ENCODE assay signal across 28 mouse cellular contexts in the genomic region with DNA sequence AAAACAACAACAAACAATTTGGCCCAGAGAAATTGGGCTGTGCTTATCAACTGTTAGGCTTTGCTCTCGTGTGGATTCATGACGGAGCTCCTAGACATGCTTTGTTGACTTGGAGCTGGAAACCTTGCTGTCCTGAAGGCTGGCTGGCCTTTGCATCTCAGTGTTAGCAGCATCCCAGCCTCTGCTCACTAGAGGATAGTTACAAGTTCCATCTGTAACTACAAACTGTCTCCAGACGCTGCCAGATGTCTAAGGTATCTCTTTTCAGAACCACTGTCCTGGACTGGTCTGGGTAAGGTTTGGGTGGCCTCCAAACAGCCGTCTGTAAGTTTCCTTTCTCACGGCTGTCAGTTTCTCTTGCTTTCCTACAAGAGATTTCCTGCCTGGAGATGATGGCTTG. TPM values are rescaled to one million over a fixed set of nuclear protein-coding genes. Genes with fewer than 3 reads are reported as not detected.
DNase-seq lines count a peak whose midpoint lies in the region; ATAC-seq and TF ChIP-seq lines count a peak whose summit lies in the region.
"Had no signal": no experiment of that assay in that cellular context is flagged by ENCODE, and none has a peak within 500 bp of the region (broad histone marks: within the 10 kb centered on the region; RNA-seq: fewer than 3 reads in every experiment).

No protein-coding gene starts in this region.

- ATAC-seq in heart, embryonic 11.5 days (replicated peaks; ENCODE audit: insufficient number of reproducible peaks, low FRiP score, low TSS enrichment), result no peak
- peak; percentile 82 for ATAC-seq in lung, embryonic 15.5 days (ENCODE audit: borderline replicate concordance, extremely low read depth, low FRiP score, low TSS enrichment)
- ATAC-seq in lung, postnatal 0 days, result peak; percentile 16
- ATAC-seq: activated CD4-positive, CD25-positive, alpha-beta regulatory T cell, adult 4 months; hindbrain, embryonic 16.5 days had no signal

- no peak for TF ChIP-seq EP300 in lung, postnatal 0 days (IDR thresholded peaks at IDR 0.05)

- no peaks in the 10 kb centered on the region for H3K9me3 ChIP-seq in heart, embryonic 11.5 days (replicated peaks; ENCODE audit: control insufficient read depth, low read length)
- no peaks in the 10 kb centered on the region for H3K9me3 ChIP-seq in lung, embryonic 15.5 days
- H3K9me3 ChIP-seq in lung, postnatal 0 days (ENCODE audit: low read length), result no peaks in the 10 kb centered on the region
- H3K9me3 ChIP-seq: embryonic facial prominence, embryonic 10.5 days; embryonic facial prominence, embryonic 15.5 days; forebrain, embryonic 12.5 days; heart, embryonic 15.5 days; hindbrain, embryonic 10.5 days; kidney, embryonic 15.5 days; liver, embryonic 15.5 days; midbrain, embryonic 12.5 days; neural tube, embryonic 12.5 days had no signal

- H3K4me1 ChIP-seq in heart, embryonic 11.5 days (ENCODE audit: control insufficient read depth, insufficient read depth, low read length), result no peaks in the 10 kb centered on the region
- H3K4me1 ChIP-seq in lung, embryonic 15.5 days, result peaks cover 35% of the 10 kb centered on the region
- peaks cover 11% of the 10 kb centered on the region; the same call in 1 of the 2 replicates for H3K4me1 ChIP-seq in lung, postnatal 0 days (ENCODE audit: insufficient read depth, low read depth, low read length)
- H3K4me1 ChIP-seq: forebrain, embryonic 12.5 days; hindbrain, embryonic 10.5 days; liver, embryonic 15.5 days; midbrain, embryonic 12.5 days; neural tube, embryonic 12.5 days had no signal

- H3K4me2 ChIP-seq in heart, embryonic 11.5 days, result no peak overlapping the region
- no peak overlapping the region; the same call in 1 of the 2 replicates for H3K4me2 ChIP-seq in lung, embryonic 15.5 days
- H3K4me2 ChIP-seq in lung, postnatal 0 days (replicated peaks; ENCODE audit: low read depth, low read length), result no peak overlapping the region
- H3K4me2 ChIP-seq: embryonic facial prominence, embryonic 15.5 days; forebrain, embryonic 12.5 days; heart, embryonic 15.5 days; kidney, embryonic 15.5 days; liver, embryonic 15.5 days; midbrain, embryonic 12.5 days; neural tube, embryonic 12.5 days had no signal

- no peak for TF ChIP-seq CTCF in lung, postnatal 0 days (IDR thresholded peaks at IDR 0.05)

- H3K27me3 ChIP-seq in heart, embryonic 11.5 days (ENCODE audit: control insufficient read depth, insufficient read depth, low read length), result no peaks in the 10 kb centered on the region
- no peaks in the 10 kb centered on the region for H3K27me3 ChIP-seq in lung, embryonic 15.5 days
- no peaks in the 10 kb centered on the region for H3K27me3 ChIP-seq in lung, postnatal 0 days (replicated peaks; ENCODE audit: insufficient read depth, low read length)
- H3K27me3 ChIP-seq: CH12.LX; embryonic facial prominence, embryonic 15.5 days; forebrain, embryonic 12.5 days; heart, embryonic 15.5 days; kidney, embryonic 15.5 days; liver, embryonic 15.5 days; midbrain, embryonic 12.5 days; neural tube, embryonic 12.5 days had no signal

- H3K36me3 ChIP-seq in heart, embryonic 11.5 days (ENCODE audit: control insufficient read depth, insufficient read depth, low read length), result no peaks in the 10 kb centered on the region
- no peaks in the 10 kb centered on the region for H3K36me3 ChIP-seq in lung, embryonic 15.5 days
- no peaks in the 10 kb centered on the region for H3K36me3 ChIP-seq in lung, postnatal 0 days (ENCODE audit: insufficient read depth, low read length)
- H3K36me3 ChIP-seq: embryonic facial prominence, embryonic 10.5 days; embryonic facial prominence, embryonic 15.5 days; forebrain, embryonic 12.5 days; heart, embryonic 15.5 days; hindbrain, embryonic 10.5 days; kidney, embryonic 15.5 days; liver, embryonic 15.5 days; midbrain, embryonic 12.5 days; neural tube, embryonic 12.5 days had no signal

- H3K4me3 ChIP-seq in heart, embryonic 11.5 days (ENCODE audit: low read depth, low read length), result no peak overlapping the region
- no peak overlapping the region for H3K4me3 ChIP-seq in lung, embryonic 15.5 days
- H3K4me3 ChIP-seq in lung, postnatal 0 days (ENCODE audit: low read depth, low read length), result no peak overlapping the region
- H3K4me3 ChIP-seq: embryonic facial prominence, embryonic 10.5 days; embryonic facial prominence, embryonic 15.5 days; forebrain, embryonic 12.5 days; heart, embryonic 15.5 days; hindbrain, embryonic 10.5 days; kidney, embryonic 15.5 days; liver, embryonic 15.5 days; midbrain, embryonic 12.5 days; myocyte; neural tube, embryonic 12.5 days had no signal

- DNase-seq in heart, adult 18-20 months, result peak; percentile 8 to 16
- DNase-seq in lung, postnatal 14 days, result no peak
- DNase-seq in lung, postnatal 0 days (ENCODE audit: low spot score), result peak; percentile 50
- peak; percentile 44 for DNase-seq in lung, postnatal 36 days
- no peak for DNase-seq in spleen, adult 18-20 months
- DNase-seq: adrenal gland, adult 2 months; cerebellum, adult 8-10 months; kidney, adult 18-20 months; liver; right cerebral cortex, adult 18-20 months had no signal

- H3K9ac ChIP-seq in heart, embryonic 11.5 days (ENCODE audit: low read depth, low read length), result no peak overlapping the region
- no peak overlapping the region for H3K9ac ChIP-seq in lung, embryonic 15.5 days
- no peak overlapping the region for H3K9ac ChIP-seq in lung, postnatal 0 days (replicated peaks; ENCODE audit: low read depth)
- H3K9ac ChIP-seq: embryonic facial prominence, embryonic 15.5 days; forebrain, embryonic 12.5 days; heart, embryonic 15.5 days; kidney, embryonic 15.5 days; liver, embryonic 15.5 days; midbrain, embryonic 12.5 days; neural tube, embryonic 12.5 days had no signal

- 43% methylated on average over 5 of the region's 5 CpGs for WGBS in heart, embryonic 11.5 days (ENCODE audit: insufficient replicate concordance)
- WGBS in lung, embryonic 15.5 days, result 31% methylated on average over 5 of the region's 5 CpGs
- WGBS in lung, postnatal 0 days, result 41% methylated on average over 5 of the region's 5 CpGs

- no peak overlapping the region for H3K27ac ChIP-seq in heart, embryonic 11.5 days (ENCODE audit: low read depth, low read length)
- peak overlapping the region; percentile 84 for H3K27ac ChIP-seq in lung, embryonic 15.5 days
- no peak overlapping the region for H3K27ac ChIP-seq in lung, postnatal 0 days (ENCODE audit: low read length)
- H3K27ac ChIP-seq: embryonic facial prominence, embryonic 10.5 days; embryonic facial prominence, embryonic 15.5 days; forebrain, embryonic 12.5 days; heart, embryonic 15.5 days; hindbrain, embryonic 10.5 days; kidney, embryonic 15.5 days; liver, embryonic 15.5 days; macrophage; midbrain, embryonic 12.5 days; neural tube, embryonic 12.5 days had no signal

RNA-seq across cellular contexts. Expression of gene Ddx10, which starts 20.2 kb away (rescaled TPM):
- total RNA-seq in heart, adult 18-20 months (2021), result 10 to 100 TPM; 10.6 to 12.9 TPM
- 19.5 and 22.1 TPM in 2 replicates for polyA plus RNA-seq in heart, embryonic 11.5 days (2014; fragmentation: Nextera tagmentation; extraction: Ambion mirVana)
- 26.1 and 29.1 TPM in 2 replicates for polyA plus RNA-seq in lung, embryonic 15.5 days (2015; fragmentation: Nextera tagmentation; extraction: Ambion mirVana)
- 14.2 and 16.5 TPM in 2 replicates for polyA plus RNA-seq in lung, postnatal 0 days (2015; fragmentation: Nextera tagmentation; extraction: Ambion mirVana)

RNA-seq across cellular contexts. Expression of gene Exph5, which starts 33.4 kb away (rescaled TPM):
- total RNA-seq in heart, adult 18-20 months (2021), result under 1 TPM; 0.10 to 0.41 TPM
- polyA plus RNA-seq in heart, embryonic 11.5 days (2014; fragmentation: Nextera tagmentation; extraction: Ambion mirVana), result 0.31 and 0.46 TPM in 2 replicates
- polyA plus RNA-seq in lung, embryonic 15.5 days (2015; fragmentation: Nextera tagmentation; extraction: Ambion mirVana), result 5.8 and 7.0 TPM in 2 replicates
- 7.2 and 8.1 TPM in 2 replicates for polyA plus RNA-seq in lung, postnatal 0 days (2015; fragmentation: Nextera tagmentation; extraction: Ambion mirVana)
- total RNA-seq: CH12.LX; granulocyte monocyte progenitor cell, adult 5-6 weeks had no signal
- polyA plus RNA-seq: adrenal gland, adult 2 months; C2C12; macrophage; myocyte had no signal

Comparison
In these comparisons a context has a peak if more than half of its experiments do, and no peak if none do; other contexts are left out.
1. DNase-seq: peak in heart, adult 18-20 months (2 of 2), lung, postnatal 0 days (single experiment) and lung, postnatal 36 days (single experiment); none in lung, postnatal 14 days (single experiment) and spleen, adult 18-20 months (0 of 2).